Mouse (Mus musculus) small intestine, adult 2 months (tissue): Measurements from ENCODE around the gene Isg20l2. TPM values are rescaled to one million over a fixed set of nuclear protein-coding genes. Genes with fewer than 3 reads are reported as not detected.

Experiments used
- H3K27ac ChIP-seq: fragments of 200-500 bp; 2 replicates; pipeline ENCODE4 v1.5.1; 2012; ENCODE audit warnings: low read depth, low read length, control low read depth, inconsistent platforms; ENCODE audit not compliant: insufficient read depth
- H3K27me3 ChIP-seq: fragments of 200-500 bp; 2 replicates; pipeline ENCODE4 v1.6.1; 2012; ENCODE audit warnings: mild to moderate bottlenecking, moderate library complexity, low read length, inconsistent platforms; ENCODE audit not compliant: control insufficient read depth, insufficient read depth
- H3K36me3 ChIP-seq: fragments of 200-500 bp; 2 replicates; pipeline ENCODE4 v1.6.1; 2012; ENCODE audit warnings: mild to moderate bottlenecking, low read length, control low read depth, inconsistent platforms; ENCODE audit not compliant: control insufficient read depth, insufficient read depth
- H3K4me1 ChIP-seq: fragments of 200-500 bp; 2 replicates; pipeline ENCODE4 v1.6.1; 2012; ENCODE audit warnings: low read length, inconsistent platforms, mixed read lengths; ENCODE audit not compliant: control insufficient read depth, insufficient read depth, insufficient read length
- H3K4me3 ChIP-seq: fragments of 200-500 bp; 2 replicates; pipeline ENCODE4 v1.5.1; 2012; ENCODE audit warnings: low read depth, mild to moderate bottlenecking, control low read depth, inconsistent platforms, low read length, moderate library complexity
- CTCF ChIP-seq: fragments of 200-500 bp; IDR thresholded peaks from 2 replicates; pipeline ENCODE4 v1.5.1; 2012; ENCODE audit warnings: low read depth, mild to moderate bottlenecking, control low read depth, inconsistent platforms, low read length, moderate library complexity, mixed read lengths; ENCODE audit not compliant: insufficient replicate concordance, insufficient read length; ENCODE audit errors: extremely low read depth
- POLR2A ChIP-seq: fragments of 200-500 bp; IDR thresholded peaks from 2 replicates; pipeline ENCODE4 v1.6.1; 2012; ENCODE audit warnings: low read depth, mild to moderate bottlenecking, control low read depth, inconsistent platforms, low read length, moderate library complexity
- WGBS: fragments of 180-500 bp; shearing (Covaris S2); methylation state at CpG from one replicate; pipeline ENCODE4 v1.1.7; 2018; 5-methylcytosine and 5-hydroxymethylcytosine counted together
- polyA plus RNA-seq: library from polyadenylated mRNA; depleted of rRNA; stranded (reverse); fragments of >200 nt; gene quantifications from 2 replicates; pipeline ENCODE4 v1.2.3, GENCODE M21; 2012

Gene Isg20l2
- polyA plus RNA-seq, 1 experiment: 7.0 TPM

DNA sequence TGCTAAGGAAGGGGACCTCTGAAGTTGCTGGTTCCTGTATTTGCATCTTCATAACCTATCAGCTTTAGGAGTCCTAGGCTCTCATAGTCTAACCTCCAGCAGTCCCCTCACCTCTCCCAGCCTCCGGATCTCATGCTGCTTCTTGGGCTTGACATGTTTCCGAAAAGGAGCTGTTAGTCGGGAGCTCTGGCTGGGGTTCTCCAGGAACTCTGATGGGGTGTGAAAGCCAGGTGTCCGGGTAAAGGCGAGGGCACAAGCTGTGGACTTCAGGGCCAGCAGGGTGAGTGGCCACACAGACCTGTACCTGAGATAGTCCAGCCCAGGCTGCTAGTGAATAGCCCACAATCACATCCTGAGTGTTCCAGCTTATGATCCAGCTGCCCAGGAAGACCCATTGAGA, 2.7 kb upstream of the Isg20l2 start:
- H3K4me3 ChIP-seq: no peak overlapping the region
- peaks cover 48% of the 10 kb centered on the region for H3K36me3 ChIP-seq
- 86% methylated on average over 5 of the region's 5 CpGs for WGBS
- no peak overlapping the region for H3K27ac ChIP-seq
- H3K27me3 ChIP-seq: no peaks in the 10 kb centered on the region
- TF ChIP-seq POLR2A: no peak
- TF ChIP-seq CTCF: no peak
- peaks cover 9% of the 10 kb centered on the region; the same call in 1 of the 2 replicates for H3K4me1 ChIP-seq

DNA sequence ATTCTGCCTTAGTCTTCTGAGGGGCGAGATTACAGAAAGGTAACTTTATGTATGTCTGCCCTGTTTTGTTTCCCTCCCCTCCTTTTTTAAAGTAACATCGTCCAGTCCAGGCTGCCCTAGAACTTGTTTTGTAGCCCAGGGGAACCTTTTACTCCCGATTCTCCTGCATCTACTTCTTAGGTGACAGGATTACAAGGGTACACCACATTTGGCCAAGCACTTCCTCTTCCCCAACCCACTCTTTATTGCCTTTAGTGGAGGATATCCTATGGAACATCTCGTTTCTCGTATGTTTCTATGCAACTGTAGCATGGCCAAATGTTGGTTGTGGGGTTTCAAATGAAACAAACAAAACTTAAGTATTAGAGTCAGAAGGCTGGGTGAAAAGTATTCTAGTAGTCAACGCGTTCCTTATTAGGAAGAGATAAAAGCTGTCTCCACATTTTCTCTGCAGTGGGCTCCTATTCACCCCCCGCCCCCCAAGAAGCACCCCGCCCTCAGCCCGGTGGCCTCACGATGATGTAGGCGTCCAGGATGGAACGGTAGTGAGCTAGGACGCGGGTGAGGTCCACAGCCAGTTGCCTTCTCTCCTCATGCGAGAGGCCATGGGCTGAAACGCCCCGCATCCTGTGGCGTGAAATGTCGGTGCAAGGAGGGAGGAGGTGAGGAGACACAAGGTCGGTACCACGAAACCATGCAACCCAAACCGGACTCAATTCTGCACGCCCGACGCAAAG, 605 bp upstream of the Isg20l2 start:
- TF ChIP-seq CTCF (no peak), POLR2A (no peak)
- peak overlapping the region; percentile 53 for H3K27ac ChIP-seq
- peak overlapping the region; percentile 72 for H3K4me3 ChIP-seq
- H3K36me3 ChIP-seq: peaks cover 35% of the 10 kb centered on the region
- H3K4me1 ChIP-seq: peaks cover 9% of the 10 kb centered on the region; the same call in 1 of the 2 replicates
- H3K27me3 ChIP-seq: no peaks in the 10 kb centered on the region
- under 1% methylated on average over 26 of the region's 26 CpGs for WGBS

DNA sequence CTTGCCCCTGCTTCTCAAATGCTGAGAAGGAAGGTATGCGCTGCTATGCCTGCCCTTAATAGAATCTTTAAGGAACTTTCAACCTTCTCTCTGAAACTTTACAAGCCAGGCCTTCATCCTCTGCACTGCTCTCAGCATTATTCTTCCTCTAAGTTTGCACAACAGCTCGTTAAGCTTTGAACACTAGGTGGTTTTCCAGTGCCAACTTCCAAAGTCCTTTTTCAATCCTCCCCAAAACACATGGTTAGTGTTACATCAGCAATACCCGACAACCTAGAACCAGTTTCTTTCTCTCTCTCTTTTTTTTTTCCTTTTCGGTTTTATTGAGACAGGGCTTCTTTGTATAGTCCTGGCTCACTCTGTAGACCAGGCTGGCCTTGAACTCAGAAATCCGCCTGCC, 3.9 kb downstream of the Isg20l2 start:
- Histone ChIP-seq H3K4me3 (no peak overlapping the region), H3K4me1 (peaks cover 11% of the 10 kb centered on the region), H3K36me3 (peaks cover 25% of the 10 kb centered on the region), H3K27me3 (no peaks in the 10 kb centered on the region), H3K27ac (no peak overlapping the region)
- TF ChIP-seq POLR2A (no peak), CTCF (no peak)
- 59% methylated on average over 5 of the region's 5 CpGs for WGBS

DNA sequence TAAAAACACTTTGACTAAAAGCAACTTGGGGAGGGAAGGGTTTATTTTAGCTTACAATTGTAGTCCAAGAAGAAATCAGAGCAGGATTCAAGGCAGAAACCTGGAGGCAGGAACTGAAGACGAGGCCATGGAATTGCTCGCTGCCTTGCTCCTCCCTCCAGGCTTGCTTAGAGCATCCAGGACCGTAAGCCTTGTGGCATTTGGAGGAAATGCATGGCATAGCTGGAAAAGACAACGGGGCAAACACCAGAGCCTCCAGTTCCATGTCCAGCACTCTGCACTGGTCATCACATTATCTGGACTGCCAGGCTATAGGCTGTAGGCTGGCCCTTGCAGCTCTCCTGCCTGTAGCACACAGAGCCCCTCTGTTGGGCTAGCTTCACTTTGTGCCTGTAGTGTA, 4.4 kb downstream of the Isg20l2 start:
- 61% methylated on average over 4 of the region's 4 CpGs for WGBS
- TF ChIP-seq POLR2A (no peak), CTCF (peak; percentile 12; the same call in 1 of the 2 replicates)
- no peak overlapping the region for H3K4me3 ChIP-seq
- H3K36me3 ChIP-seq: peaks cover 30% of the 10 kb centered on the region
- peaks cover 7% of the 10 kb centered on the region for H3K4me1 ChIP-seq
- no peaks in the 10 kb centered on the region for H3K27me3 ChIP-seq
- H3K27ac ChIP-seq: no peak overlapping the region

DNA sequence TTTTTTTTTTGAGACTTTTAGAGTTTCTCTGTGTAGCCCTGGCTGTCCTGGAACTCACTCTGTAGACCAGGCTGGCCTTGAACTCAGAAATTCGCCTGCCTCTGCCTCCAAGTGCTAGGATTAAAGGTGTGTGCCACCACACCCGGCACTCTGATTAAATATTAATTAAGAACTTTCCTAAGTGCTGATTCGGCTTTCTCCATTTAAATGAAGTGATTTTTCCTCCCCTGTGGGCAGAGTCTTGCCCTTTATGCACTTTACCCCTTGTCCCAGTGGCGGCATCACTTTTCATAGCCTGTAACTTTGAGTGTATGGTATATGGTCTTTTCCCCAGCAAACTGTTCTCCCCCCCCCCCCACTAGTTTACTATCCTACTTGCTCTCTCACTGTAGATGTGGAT, 5.1 kb downstream of the Isg20l2 start:
- Histone ChIP-seq H3K27ac (peak overlapping the region; percentile 56), H3K36me3 (peaks cover 37% of the 10 kb centered on the region), H3K4me1 (peaks cover 7% of the 10 kb centered on the region), H3K27me3 (no peaks in the 10 kb centered on the region), H3K4me3 (no peak overlapping the region)
- WGBS: 31% methylated on average over 4 of the region's 4 CpGs
- no peak for TF ChIP-seq CTCF
- TF ChIP-seq POLR2A: no peak

DNA sequence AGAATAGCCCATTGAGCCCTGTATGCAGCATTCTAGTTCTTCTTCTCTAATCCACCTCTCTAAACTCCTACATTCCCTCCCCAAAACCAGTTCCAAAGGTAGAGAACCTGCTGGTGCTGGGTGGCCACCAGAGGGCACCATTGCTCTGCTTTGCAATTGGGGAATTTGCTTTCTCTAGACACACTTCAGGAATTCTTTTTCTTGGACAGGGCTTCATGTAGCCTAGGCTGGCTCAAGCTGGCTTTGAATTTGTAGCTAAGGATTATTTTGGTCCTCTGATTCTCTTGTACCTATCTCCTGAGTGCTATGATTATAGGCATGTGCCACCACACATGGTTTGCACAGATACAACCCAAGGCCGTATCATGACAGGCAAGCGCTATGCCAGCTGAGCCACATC, 5.7 kb downstream of the Isg20l2 start:
- Histone ChIP-seq H3K27me3 (no peaks in the 10 kb centered on the region), H3K36me3 (peaks cover 40% of the 10 kb centered on the region), H3K4me1 (peaks cover 7% of the 10 kb centered on the region), H3K4me3 (no peak overlapping the region), H3K27ac (peak overlapping the region; percentile 56)
- TF ChIP-seq CTCF (peak; percentile 96; the same call in 1 of the 2 replicates), POLR2A (no peak)
- WGBS: 99% methylated on average over 2 of the region's 2 CpGs

DNA sequence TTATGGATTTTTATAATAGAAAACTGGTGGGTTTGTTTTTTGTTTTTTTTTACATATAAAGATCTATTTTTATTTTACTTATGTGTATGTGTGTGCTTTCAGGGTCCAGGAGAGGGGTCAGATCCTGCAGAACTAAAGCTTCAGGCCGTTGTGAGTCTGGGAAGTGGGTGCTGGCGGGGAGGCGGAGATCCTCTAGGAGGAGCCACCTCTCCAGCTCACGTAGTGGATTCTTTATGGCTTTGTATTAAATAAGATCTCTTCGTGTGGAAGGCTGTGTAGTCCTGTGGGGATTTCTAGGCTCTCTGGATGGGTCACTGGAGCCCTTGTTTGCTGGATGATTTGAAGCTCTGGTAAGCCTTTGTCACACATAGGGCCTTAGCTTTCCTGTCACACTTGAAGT, 10.5 kb downstream of the Isg20l2 start:
- peaks cover 43% of the 10 kb centered on the region for H3K36me3 ChIP-seq

More for the DNA sequence above, 10.5 kb downstream of the Isg20l2 start:
- Histone ChIP-seq H3K4me1 (no peaks in the 10 kb centered on the region; the same call in 1 of the 2 replicates), H3K27ac (no peak overlapping the region), H3K27me3 (no peaks in the 10 kb centered on the region), H3K4me3 (no peak overlapping the region)
- WGBS: 72% methylated on average over 5 of the region's 5 CpGs
- TF ChIP-seq POLR2A (no peak), CTCF (no peak)
